Mouse (Mus musculus): ENCODE measurements around the gene 4930562C15Rik. TPM values are rescaled to one million over a fixed set of nuclear protein-coding genes. Genes with fewer than 3 reads are reported as not detected.

The 4930562C15Rik gene
- total and polyA plus RNA-seq, 3 experiments: 0.12 to 0.21 TPM; not detected in 1

DNA sequence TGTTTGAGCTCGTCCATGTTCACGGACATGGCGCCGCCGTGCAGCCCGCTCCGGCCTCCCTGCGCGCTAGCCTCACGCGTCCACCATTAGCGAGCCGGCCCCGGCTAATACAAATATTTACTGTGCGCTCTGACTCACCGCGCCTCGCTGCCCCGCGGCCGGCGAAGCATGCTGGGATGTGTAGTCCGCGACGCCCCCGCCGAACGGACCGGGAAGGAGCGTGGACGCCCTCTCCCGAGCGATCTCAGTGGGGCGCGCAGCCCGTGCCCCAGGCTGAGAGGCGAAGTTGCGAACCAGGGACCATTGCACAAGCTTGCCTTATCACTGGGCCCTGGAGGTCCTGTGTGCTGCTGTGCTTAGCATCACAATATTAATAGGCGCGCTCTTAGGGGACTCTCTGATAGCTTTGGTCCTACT is 44.5 kb downstream of the 4930562C15Rik start (continued):
- TF ChIP-seq MAX (IDR thresholded peaks at IDR 0.05; ENCODE audit: low read length): peak; percentile 82
- TF ChIP-seq ETS1 (IDR thresholded peaks at IDR 0.05; ENCODE audit: low read depth, low read length): peak; percentile 53; the same call in 1 of the 2 replicates

DNA sequence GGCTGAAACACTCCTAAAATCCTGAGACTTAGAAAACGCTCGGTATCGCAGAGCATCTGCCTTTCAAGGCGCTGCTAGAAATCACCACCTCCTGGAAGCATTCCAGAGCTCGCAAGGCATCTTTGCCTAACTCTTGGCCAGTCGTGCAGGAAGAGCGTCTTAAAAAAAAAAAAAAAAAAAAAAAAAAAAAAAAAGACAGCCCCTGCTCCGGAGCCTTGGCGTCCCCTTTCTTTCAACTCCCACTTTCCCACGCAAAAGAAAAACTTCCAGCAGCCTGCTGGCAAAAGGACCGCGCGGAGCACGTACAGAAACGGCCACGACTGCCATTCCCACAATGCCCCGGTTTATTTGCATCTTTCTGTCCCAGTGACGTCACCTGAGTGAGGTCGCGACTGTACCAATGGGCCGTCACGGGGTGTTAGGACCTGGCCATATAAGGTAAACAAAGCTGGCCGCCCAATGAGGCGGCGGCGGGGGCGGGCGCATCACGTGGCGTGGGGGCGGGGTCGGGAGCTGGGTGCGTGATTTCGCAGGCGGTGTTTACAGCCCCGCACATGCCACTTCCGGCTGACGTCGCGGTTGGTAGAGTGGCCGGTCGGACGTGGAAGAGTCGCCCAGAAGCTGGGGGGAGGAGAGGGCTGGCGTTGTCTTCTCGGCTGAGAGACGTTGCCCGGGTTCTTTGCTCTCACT is 45.1 kb downstream of the 4930562C15Rik start, which contains the start of gene Ubald1:
Gene Ubald1, minus strand, starts transcription at position 180 of the 690 bp plus-strand sequence.
- Histone ChIP-seq H3K36me3 (ENCODE audit: control insufficient read depth in 1 of 2, insufficient read depth in 2 of 2, low read length in 2 of 2) (peaks cover 0 to 9% of the 10 kb centered on the region in 2 experiments; a peak in 2 of 4 replicates), H3K79me2 (ENCODE audit: control insufficient read depth, insufficient read depth, low read length, poor library complexity) (peaks cover 19% of the 10 kb centered on the region), H3K27me3 (ENCODE audit: control insufficient read depth in 1 of 2, insufficient read depth in 2 of 2, low read length in 2 of 2) (no peaks in the 10 kb centered on the region), H3K9me3 (replicated peaks; ENCODE audit: insufficient read depth, low read length) (no peaks in the 10 kb centered on the region), H3K9ac (ENCODE audit: control insufficient read depth, low read depth, low read length, poor library complexity, severe bottlenecking) (peak within 1 kb of the TSS; percentile 90), H3K27ac (ENCODE audit: control insufficient read depth, low read depth, low read length) (peak within 1 kb of the TSS; percentile 93), H3K4me3 (ENCODE audit: control insufficient read depth in 1 of 2, insufficient read depth in 1 of 2, low read depth in 2 of 2, low read length in 2 of 2) (peak within 1 kb of the TSS; percentile 83 to 92), H3K4me1 (ENCODE audit: control insufficient read depth in 1 of 2, insufficient read depth in 2 of 2, low read length in 2 of 2) (peaks cover 2 to 31% of the 10 kb centered on the region in 2 experiments; a peak in 3 of 4 replicates)
- DNase-seq (ENCODE audit: low read depth, low spot score): peak; percentile 99
- no peak for TF ChIP-seq MYB (IDR thresholded peaks at IDR 0.05; ENCODE audit: low read depth, low read length)
- TF ChIP-seq NRF1 (IDR thresholded peaks at IDR 0.05; ENCODE audit: insufficient read depth, low read depth, low read length, poor library complexity, severe bottlenecking): no peak
- TF ChIP-seq BHLHE40 (IDR thresholded peaks at IDR 0.05; ENCODE audit: borderline replicate concordance, low read depth, low read length): peak; percentile 79
- TF ChIP-seq GABPA (IDR thresholded peaks at IDR 0.05; ENCODE audit: low read depth, low read length): no peak
- no peak for TF ChIP-seq RAD21 (IDR thresholded peaks at IDR 0.05; ENCODE audit: low read depth, low read length)
- no peak for TF ChIP-seq SMC3 (IDR thresholded peaks at IDR 0.05; ENCODE audit: low read depth, low read length)
- no peak for TF ChIP-seq TAL1 (IDR thresholded peaks at IDR 0.05; ENCODE audit: low read length)
- TF ChIP-seq RCOR1 (IDR thresholded peaks at IDR 0.05; ENCODE audit: low read depth, low read length): peak; percentile 23; the same call in 1 of the 2 replicates
- TF ChIP-seq TCF12 (IDR thresholded peaks at IDR 0.05; ENCODE audit: low read depth, low read length): peak; percentile 29; the same call in 1 of the 2 replicates
- TF ChIP-seq MAX (IDR thresholded peaks at IDR 0.05; ENCODE audit: low read length): peak; percentile 41; the same call in 1 of the 2 replicates
- no peak for TF ChIP-seq CTCF (IDR thresholded peaks at IDR 0.05 in 2 of 3, conservative IDR thresholded peaks at IDR 0.05 in 1 of 3; ENCODE audit: control insufficient read depth in 1 of 3, insufficient read depth in 1 of 3, low read depth in 2 of 3, low read length in 3 of 3, poor library complexity in 1 of 3, severe bottlenecking in 1 of 3)
- TF ChIP-seq ETS1 (IDR thresholded peaks at IDR 0.05; ENCODE audit: low read depth, low read length): peak; percentile 51; the same call in 1 of the 2 replicates
- TF ChIP-seq ZNF384 (IDR thresholded peaks at IDR 0.05; ENCODE audit: low read depth, low read length): peak; percentile 97
- peak in 1 of 2 experiments; percentile 48; a peak in 1 of 4 replicates for TF ChIP-seq USF2 (IDR thresholded peaks at IDR 0.05; ENCODE audit: borderline replicate concordance in 1 of 2, insufficient read depth in 1 of 2, low read depth in 1 of 2, low read length in 2 of 2)
- TF ChIP-seq ELF1 (IDR thresholded peaks at IDR 0.05; ENCODE audit: low read depth, low read length): peak; percentile 58
- no peak for TF ChIP-seq POLR2AphosphoS5 (IDR thresholded peaks at IDR 0.05; ENCODE audit: borderline replicate concordance, low read depth, low read length)
- TF ChIP-seq SIN3A (IDR thresholded peaks at IDR 0.05; ENCODE audit: low read length): peak; percentile 74
- no peak for TF ChIP-seq KAT2A (conservative IDR thresholded peaks at IDR 0.05; ENCODE audit: low read depth, low read length)
- TF ChIP-seq CHD1 (IDR thresholded peaks at IDR 0.05; ENCODE audit: low read depth, low read length): no peak
- no peak; a peak in 1 of 4 replicates for TF ChIP-seq EP300 (IDR thresholded peaks at IDR 0.05; ENCODE audit: low read depth in 1 of 2, low read length in 2 of 2)
- peak; percentile 31; the same call in 1 of the 2 replicates for TF ChIP-seq TBP (IDR thresholded peaks at IDR 0.05; ENCODE audit: low read depth, low read length)
- no peak for TF ChIP-seq ZC3H11A (IDR thresholded peaks at IDR 0.05; ENCODE audit: low read depth, low read length)
- TF ChIP-seq MEF2A (IDR thresholded peaks at IDR 0.05; ENCODE audit: extremely low read depth, insufficient replicate concordance, low read depth, low read length, poor library complexity, severe bottlenecking): no peak
- TF ChIP-seq HCFC1 (IDR thresholded peaks at IDR 0.05; ENCODE audit: low read depth, low read length): peak; percentile 86
- no peak for TF ChIP-seq MAZ (IDR thresholded peaks at IDR 0.05; ENCODE audit: low read depth, low read length)
- peak; percentile 60 for TF ChIP-seq NELFE (IDR thresholded peaks at IDR 0.05; ENCODE audit: low read depth, low read length)
- peak; percentile 66 to 73 for TF ChIP-seq POLR2A (IDR thresholded peaks at IDR 0.05; ENCODE audit: control insufficient read depth in 1 of 2, insufficient read depth in 1 of 2, low read depth in 1 of 2, low read length in 2 of 2, poor library complexity in 1 of 2)
- TF ChIP-seq MYC (IDR thresholded peaks at IDR 0.05; ENCODE audit: low read depth, low read length): peak; percentile 52; the same call in 1 of the 2 replicates
- TF ChIP-seq GATA1 (IDR thresholded peaks at IDR 0.05; ENCODE audit: low read depth, low read length): no peak
- peak; percentile 37 for TF ChIP-seq MXI1 (IDR thresholded peaks at IDR 0.05; ENCODE audit: low read depth, low read length)
- no peak for TF ChIP-seq MAFK (IDR thresholded peaks at IDR 0.05; ENCODE audit: borderline replicate concordance, low read depth, low read length)
- no peak; the same call in 1 of the 2 replicates for TF ChIP-seq ZMIZ1 (IDR thresholded peaks at IDR 0.05; ENCODE audit: low read depth, low read length)
- TF ChIP-seq ZKSCAN1 (IDR thresholded peaks at IDR 0.05; ENCODE audit: low read depth, low read length): no peak; the same call in 1 of the 2 replicates
